Mouse (Mus musculus): ENCODE data around the gene Slc12a6. TPM values are rescaled to one million over a fixed set of nuclear protein-coding genes. Genes with fewer than 3 reads are reported as not detected.

The Slc12a6 gene
- 3.1 and 3.8 TPM in 2 replicates for polyA plus RNA-seq (2012)

DNA sequence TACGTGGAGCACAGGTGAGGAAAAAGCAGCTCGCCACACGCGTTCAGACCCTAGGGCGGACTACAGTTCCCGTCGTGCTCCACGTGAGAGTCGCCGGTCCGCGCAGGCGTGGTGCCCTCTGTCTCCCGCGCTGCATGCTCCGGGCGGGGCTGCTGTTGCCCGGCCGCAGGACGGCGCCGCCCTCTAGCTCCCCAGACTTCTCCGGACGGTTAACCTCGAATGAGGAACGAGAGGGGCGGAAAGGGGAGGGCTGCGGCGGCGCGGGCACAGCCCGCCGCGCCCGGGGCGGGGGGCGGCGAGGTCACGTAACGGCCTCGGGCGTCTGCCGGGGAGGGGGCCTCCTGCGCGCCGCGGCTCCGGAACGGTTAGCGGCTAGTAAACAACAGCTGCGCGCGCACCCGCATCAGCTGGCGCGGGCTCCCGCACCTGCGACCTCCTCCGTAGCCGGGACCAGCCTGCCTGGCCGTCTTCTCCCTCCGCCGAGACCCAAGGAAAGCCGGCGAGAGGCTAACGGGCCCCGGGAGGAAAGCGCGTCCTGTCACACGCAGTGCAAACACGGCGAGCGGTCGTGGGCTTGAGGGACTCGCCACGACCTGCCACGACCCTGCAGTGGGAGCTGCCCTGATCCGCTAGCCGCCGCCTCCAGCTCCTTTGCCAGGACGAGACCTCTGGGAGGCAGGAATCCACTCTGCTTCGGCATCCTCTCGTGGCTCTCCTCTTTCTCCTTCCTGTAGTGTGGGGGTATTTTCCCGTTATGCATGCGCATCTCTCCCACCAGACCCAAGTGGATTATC lies at the start of gene Slc12a6:
Slc12a6 (plus strand) TSS at position 378 of the 794 bp plus-strand sequence.
- TF ChIP-seq GATA1 (IDR thresholded peaks at IDR 0.05; ENCODE audit: low read length) = no peak

DNA sequence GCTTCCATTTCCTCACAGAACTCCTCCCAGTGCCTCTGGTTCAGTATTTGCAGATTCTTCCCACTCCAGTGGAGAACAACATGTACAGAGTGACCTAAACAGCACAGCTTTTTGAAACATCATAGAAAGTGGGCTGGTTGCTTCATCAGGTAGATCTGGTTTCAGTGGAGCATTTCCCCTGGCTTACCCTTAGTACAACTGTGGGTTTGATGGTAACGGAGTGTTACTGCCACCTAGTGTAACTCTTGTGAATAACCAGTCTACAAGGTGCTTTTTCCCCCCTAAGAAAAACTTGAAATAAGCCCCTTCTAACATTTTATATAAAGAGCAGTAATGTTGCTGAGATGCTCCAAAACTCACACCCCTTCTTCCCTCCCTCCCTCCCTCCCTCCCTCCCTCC lies 49.6 kb upstream of the Slc12a6 start:
- no peak for TF ChIP-seq GATA1 (IDR thresholded peaks at IDR 0.05; ENCODE audit: low read length)

GRCm38 (mm10) chr2:112217614-112218013 lies 48.0 kb upstream of the Slc12a6 start:
- TF ChIP-seq GATA1 (IDR thresholded peaks at IDR 0.05; ENCODE audit: low read length) = no peak

- TF ChIP-seq GATA1 (IDR thresholded peaks at IDR 0.05; ENCODE audit: low read length) = no peak
Measured at GRCm38 (mm10) chr2:112220880-112221279, 44.7 kb upstream of the Slc12a6 start.

DNA sequence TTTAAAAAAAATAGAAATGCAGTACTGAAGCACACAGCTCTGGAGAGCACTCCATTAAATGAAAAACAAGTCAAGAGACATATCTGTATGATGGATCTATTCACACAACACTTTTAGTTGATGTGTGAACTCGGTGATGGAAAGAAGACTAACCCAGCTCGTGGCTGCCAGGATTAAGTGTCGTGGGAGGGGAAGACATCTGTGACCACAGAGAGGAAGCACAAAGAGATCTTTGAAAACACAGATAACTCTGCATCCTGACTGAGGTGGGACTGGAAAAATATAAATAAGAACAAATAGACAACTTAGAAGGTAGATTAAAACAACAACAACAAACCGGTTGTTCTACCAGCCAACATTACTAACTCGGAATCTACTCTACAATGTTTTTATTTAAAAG lies 43.0 kb upstream of the Slc12a6 start:
- TF ChIP-seq GATA1 (IDR thresholded peaks at IDR 0.05; ENCODE audit: low read length) = no peak

GRCm38 (mm10) chr2:112224356-112224755 lies 41.3 kb upstream of the Slc12a6 start:
- no peak for TF ChIP-seq GATA1 (IDR thresholded peaks at IDR 0.05; ENCODE audit: low read length)

DNA sequence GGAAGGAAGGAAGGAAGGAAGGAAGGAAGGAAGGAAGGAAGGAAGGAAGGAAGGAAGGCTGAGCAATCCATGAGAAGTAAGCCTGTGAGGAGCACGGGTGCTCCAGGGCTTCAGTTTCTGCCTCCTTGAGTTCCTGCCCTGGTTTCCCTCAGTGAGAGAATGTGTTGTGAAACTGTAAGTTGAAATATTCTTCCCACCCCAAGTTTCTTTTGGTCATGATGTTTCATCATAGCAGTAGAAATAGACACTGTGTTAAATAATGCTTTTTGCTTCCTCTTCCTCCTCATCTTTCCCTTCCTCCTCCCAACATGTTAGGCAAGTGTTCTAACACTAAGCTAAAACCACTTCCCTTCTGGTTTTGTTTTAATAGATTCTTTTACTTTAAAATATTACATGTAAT lies 33.0 kb upstream of the Slc12a6 start:
- no peak for TF ChIP-seq GATA1 (IDR thresholded peaks at IDR 0.05; ENCODE audit: low read length)

DNA sequence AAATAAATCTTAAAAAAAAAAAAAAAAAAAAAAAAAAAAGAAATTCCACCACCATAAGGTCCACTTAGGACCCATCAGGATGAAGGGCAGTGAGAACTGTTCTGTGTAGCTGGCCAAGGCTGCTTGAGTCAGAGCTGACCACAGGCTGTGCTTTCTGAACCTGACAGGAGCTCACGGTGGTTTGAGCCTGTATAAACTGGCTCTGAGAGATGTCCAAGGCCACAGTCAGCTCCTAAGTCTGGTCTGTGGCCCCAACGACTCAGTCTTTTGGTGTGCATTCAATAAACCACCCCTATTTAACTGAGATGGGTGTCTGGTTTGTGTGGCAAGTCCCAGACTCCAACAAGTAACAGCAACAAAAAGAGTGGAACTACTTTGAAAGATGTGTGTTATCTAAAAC lies 29.0 kb upstream of the Slc12a6 start:
- no peak for TF ChIP-seq GATA1 (IDR thresholded peaks at IDR 0.05; ENCODE audit: low read length)

GRCm38 (mm10) chr2:112238006-112238405 lies 27.6 kb upstream of the Slc12a6 start:
- TF ChIP-seq GATA1 (IDR thresholded peaks at IDR 0.05; ENCODE audit: low read length) = no peak

DNA sequence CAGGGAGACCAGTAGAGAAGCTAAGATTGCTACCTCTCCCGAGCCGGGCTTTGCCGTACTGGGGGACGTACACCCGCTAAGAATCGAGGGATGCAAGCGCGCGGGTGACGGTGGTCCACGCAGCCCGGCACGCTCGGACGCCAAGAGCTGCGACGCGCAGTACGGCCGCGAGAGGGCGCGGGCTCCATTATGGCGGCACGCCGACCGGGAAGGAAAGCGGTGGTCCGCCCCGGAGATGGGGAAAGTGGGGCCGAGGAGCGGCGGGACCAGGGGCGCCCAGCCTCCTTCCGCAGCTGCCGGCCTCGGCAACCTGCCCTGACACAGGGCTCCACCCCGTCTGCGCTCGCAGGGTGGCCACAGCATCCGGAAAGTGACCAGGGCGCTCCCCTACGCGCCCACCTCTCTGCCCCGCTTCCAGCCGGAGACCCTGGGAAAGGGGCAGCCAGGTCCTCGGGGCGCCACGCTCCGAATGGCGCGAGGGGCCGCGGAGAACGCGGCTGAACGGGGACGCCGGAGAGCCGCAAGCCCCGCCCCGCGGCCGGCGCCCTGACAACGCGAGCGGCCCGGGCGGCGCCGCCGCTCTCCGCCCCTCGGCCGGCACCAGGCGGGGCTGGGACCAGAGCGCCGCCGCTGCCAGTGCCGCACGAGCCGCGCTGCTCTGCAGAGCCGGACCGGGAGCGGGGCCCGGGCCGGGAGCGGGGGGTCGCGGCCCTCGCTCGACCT lies 26.3 kb upstream of the Slc12a6 start, which contains the start of gene Lpcat4:
Lpcat4 (plus strand) TSS at position 257 of the 723 bp plus-strand sequence.
- no peak for TF ChIP-seq GATA1 (IDR thresholded peaks at IDR 0.05; ENCODE audit: low read length)

DNA sequence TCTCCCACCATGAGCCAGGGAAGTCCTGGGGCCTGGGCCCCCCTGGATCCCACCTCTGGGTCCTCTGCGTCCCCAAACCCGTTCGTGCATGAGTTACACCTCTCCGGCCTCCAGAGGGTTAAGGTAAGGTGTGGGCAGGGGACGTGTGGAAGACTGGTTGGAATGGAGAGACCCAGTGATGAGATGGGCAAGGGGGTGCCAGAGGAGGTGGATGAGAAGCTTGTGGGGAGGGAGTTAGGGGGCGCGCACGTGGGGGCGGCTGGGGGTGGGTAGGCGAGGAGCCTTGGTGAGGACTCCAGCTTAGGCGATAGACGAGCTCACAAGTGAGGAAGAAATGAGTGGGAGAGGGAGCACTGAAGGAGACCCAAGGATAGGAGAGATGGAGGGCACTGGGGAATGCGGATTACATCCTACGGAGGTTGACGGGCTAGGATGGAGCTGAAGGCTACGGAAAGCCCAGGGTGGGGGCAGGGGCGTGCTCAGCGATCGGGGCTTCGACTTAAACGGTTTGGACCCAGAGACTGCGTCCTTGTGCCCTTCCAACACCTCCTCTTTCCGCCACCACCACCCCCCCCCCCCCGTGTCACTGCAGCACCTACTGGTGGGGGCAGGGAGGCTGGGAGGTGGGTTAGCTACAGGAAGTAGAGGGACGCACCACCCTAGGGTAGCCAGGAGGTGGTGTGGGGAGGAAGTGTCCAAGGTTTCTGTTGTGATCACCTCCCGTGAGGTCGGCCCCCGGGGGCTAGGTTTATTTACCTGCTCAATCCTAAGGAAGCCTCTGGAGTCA lies 25.5 kb upstream of the Slc12a6 start:
- TF ChIP-seq GATA1 (IDR thresholded peaks at IDR 0.05; ENCODE audit: low read length) = no peak

DNA sequence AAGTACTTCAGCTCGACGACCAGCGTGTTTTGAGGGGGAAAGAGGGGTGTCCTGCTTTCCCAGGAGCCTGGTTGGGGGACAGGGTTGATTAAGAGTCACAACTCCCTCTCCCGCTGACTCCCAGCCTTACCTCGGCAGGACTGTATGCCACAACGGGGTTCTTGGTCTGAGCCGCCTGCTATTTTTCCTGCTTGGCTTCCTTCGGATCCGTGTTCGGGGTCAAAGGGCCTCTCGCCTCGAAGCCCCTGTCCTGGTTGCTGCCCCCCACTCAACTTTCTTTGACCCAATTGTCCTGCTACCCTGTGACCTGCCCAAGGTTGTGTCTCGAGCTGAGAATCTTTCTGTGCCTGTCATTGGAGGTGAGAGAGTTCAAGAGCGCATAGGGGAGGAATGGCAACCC lies 23.8 kb upstream of the Slc12a6 start:
- TF ChIP-seq GATA1 (IDR thresholded peaks at IDR 0.05; ENCODE audit: low read length) = no peak

GRCm38 (mm10) chr2:112245307-112245706 lies 20.3 kb upstream of the Slc12a6 start:
- no peak for TF ChIP-seq GATA1 (IDR thresholded peaks at IDR 0.05; ENCODE audit: low read length)

DNA sequence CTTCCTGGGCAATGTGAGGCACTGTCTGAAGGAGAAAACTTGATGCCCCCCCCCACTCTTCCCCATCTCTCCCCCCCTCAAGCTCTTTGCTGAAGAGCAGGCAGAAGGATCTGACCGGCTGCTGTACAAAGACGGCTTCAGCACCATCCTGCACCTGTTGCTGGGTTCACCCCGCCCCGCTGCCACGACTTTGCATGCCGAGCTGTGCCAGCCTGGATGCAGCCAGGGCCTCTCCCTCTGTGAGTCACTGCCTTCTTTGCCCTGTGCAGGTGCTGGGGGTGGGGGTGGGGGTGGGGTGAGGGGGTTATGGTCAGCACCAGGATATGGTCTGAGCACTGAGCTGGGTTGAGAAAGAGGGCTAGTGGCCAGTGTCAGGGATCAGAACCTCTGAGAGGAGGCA lies 19.4 kb upstream of the Slc12a6 start:
- no peak for TF ChIP-seq GATA1 (IDR thresholded peaks at IDR 0.05; ENCODE audit: low read length)

DNA sequence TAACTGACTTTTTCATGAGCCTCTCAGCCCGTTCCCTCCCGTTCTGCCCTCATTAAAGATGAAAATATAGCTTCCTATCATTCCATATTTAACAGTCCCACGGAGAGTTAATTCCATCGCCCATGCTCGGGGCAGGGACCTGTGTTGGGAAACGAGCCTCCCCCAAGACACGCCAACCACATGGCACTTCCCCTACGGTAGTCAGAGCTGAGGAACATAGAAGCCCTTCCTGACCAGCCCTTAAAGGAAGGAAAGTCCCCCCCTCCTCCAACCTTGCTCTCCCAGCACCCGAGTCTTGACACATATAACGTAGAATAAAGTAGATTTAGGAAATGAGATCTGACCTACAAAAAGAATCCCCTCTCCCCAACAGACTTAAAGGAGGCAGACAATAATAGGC lies 18.3 kb upstream of the Slc12a6 start:
- TF ChIP-seq GATA1 (IDR thresholded peaks at IDR 0.05; ENCODE audit: low read length) = no peak

Data from G1E-ER4 (cell line).